Mouse (Mus musculus) embryo, embryonic 10 days (tissue): ENCODE data around the gene Ska3.

Experiments
- DNase-seq: peaks from one replicate; pipeline ENCODE4 v3.0.0-alpha.2; 2015; ENCODE audit warnings: low spot score

Ska3 gene

DNA sequence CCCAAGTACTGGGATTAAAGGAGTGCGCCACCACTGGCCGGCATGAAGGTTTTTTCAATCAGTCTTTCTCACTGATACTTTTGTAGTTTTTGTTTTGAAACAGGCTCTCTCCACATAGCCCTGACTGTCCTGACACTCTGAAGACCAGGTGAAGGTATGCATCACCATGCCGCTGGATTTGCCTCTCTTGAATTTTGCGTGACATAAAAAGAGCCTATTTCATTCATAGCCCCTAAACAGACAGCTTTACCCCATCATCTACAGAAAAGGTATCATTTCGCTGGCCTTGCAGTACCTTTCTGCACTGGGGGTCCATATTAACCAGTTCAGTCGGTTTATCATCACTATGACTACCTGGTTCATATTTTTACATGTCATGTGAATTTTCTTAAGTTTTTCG lies 28.4 kb downstream of the Ska3 start:
- DNase-seq = no peak

DNA sequence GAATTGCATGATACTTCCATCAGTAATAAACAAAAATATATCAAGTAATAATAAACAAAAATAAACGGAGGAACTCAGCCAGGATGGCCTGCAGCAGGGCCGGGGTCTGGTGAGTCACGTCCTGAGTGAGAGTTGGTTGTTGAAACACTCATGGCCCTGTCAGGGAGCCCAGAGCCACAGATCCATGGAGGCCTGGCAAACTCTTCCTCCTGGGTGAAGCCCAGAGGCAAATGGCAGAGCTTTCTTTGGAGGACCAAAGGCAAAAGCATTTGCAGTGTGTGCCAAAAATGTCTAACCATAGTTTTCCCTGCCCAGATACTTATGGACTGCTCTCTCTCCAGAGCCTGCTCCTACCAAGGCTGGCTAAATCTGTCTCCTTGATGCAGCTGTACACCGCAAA lies 34.8 kb downstream of the Ska3 start:
- no peak for DNase-seq

GRCm38 (mm10) chr14:57789759-57790158 lies 36.2 kb downstream of the Ska3 start:
- DNase-seq = no peak

- DNase-seq = no peak
These were observed 36.7 kb downstream of the Ska3 start for GRCm38 (mm10) chr14:57789311-57789710.

- DNase-seq = no peak
These were observed 38.6 kb downstream of the Ska3 start for GRCm38 (mm10) chr14:57787406-57787805.

- no peak for DNase-seq
These were observed 53.7 kb downstream of the Ska3 start for GRCm38 (mm10) chr14:57772157-57772815.

GRCm38 (mm10) chr14:57769102-57769501 lies 56.9 kb downstream of the Ska3 start:
- DNase-seq = no peak

DNA sequence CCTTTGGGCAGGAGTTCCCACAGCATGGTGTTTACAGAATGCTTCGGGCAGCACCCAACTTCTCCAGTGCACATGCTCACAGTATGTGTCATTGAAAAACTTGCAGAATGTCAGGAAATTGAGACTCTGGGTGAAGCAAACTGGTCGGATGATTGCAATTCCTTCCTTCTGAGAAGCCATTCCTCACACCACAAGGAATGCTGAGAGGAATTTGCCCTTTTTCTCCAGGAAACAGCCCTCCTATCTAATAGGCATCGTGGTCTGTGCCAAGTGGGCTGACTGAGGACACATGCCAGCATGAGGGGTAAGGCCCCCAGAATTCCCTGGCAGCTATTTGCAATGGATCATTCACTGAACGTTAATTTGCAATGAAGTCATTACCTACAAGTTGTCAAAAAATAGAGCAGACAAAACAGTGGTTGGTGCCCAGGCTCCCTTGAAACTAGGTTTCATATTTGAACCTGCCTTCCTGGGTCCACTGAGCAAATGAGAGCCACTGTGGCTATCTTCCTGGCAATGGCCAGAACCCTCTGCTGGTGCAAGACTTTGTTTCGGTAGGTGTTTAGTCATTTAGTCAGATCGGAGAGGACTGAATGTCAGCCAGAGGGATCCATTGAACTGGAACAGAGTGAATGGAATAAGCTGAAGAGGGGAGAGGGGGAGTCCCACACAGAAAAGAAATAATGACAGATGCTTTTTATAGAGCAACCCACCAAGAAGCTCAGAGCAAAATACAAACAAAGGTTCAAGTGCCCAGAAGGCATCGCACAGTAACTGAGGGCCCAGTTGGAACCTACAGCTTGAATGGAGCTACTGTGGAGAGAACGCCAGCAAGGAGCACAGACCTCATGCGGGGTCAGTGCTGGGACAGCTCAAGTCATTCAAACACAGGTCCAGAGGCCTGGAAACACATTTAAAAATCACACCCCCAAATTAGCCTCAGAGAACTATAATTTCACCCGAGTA lies 65.3 kb downstream of the Ska3 start:
- no peak for DNase-seq

GRCm38 (mm10) chr14:57758237-57758636 lies 67.7 kb downstream of the Ska3 start, which contains the start of gene Lats2:
Lats2 (minus strand) TSS chr14:57758388.
- no peak for DNase-seq
